Mouse (Mus musculus): ENCODE results near the gene Dclre1c. TPM values are rescaled to one million over a fixed set of nuclear protein-coding genes. Genes with fewer than 3 reads are reported as not detected.
"Not testable (repeated sequence)": the region's sequence is repeated elsewhere in the genome, so short reads cannot be mapped to it uniquely, and the experiment has no call there.

Dclre1c gene
- total RNA-seq (2021): 10 to 100 TPM; 13.5 to 14.8 TPM

- DNase-seq: peak; percentile 87 to 88
These were observed at the start of gene Dclre1c for GRCm38 (mm10) chr2:3423841-3424578. Gene Dclre1c (plus strand): TSS chr2:3424131.

- no peak for DNase-seq
These were observed 36.6 kb upstream of the Dclre1c start for GRCm38 (mm10) chr2:3387105-3387860.

- no peak for DNase-seq
These were observed 32.0 kb upstream of the Dclre1c start for GRCm38 (mm10) chr2:3391945-3392344.

- not testable (repeated sequence) for DNase-seq
These were observed 26.8 kb upstream of the Dclre1c start, which contains the start of gene Olah for GRCm38 (mm10) chr2:3397110-3397509. Gene Olah (minus strand): TSS chr2:3397210.

DNA sequence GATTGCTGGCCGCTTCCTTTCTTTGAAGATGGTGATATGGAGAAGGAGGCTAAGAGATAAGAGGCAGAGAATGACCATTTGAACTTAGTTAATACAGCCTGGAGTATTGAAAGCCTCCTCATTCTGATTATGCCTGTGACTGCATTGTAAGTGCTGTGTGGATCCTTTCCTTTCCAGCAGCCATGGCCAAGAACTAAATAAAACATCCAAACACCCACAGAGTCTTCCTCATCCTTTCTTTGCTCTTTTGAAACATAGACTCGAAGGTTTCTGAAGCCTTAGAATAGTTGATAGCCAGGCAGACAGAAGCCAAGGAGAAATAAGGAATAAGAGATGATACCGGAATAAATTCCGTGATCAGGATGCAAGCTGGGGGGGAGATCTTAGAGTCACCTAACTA, 17.9 kb upstream of the Dclre1c start:
- DNase-seq: no peak

DNA sequence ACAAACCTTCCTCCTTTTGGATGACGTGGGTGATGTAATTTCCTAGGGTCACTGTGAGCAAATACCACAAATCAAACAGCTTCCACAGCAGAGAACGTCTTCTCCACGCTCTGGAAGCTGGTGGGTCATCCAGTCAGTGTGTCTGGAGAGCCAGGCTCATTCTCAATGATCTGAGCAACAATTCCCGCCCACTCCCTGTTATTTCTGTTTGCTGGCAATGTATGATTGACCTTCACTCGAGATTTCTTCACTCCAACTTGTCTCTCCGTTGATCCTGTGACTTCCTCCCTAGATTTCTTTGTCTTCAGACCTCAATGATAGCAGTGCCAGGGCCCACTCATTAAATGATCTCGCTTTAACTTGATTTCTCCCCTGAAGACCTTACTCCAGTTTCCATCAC, 16.2 kb upstream of the Dclre1c start:
- no peak for DNase-seq

- DNase-seq: peak; percentile 38 to 55
These were observed 9.7 kb upstream of the Dclre1c start for GRCm38 (mm10) chr2:3414241-3414640.

DNA sequence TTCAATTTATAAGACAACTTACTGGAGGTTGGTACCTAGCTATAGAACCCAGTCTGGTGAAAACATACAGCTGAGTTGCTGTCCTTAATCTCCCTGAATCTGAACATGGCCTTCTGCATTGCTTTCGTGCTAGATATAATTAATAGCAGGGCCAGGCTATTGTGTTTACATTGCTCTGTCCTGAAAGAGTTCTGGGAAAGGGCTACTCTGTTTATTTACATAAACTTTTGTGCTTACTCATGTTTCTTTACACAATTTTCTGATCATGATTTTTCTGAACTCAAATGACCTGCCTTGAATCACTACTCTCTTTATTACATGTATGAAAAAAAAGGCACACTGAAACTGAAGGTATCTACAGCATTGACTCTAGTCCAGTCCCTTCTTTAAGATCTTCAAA, 8.3 kb upstream of the Dclre1c start:
- DNase-seq: no peak

DNA sequence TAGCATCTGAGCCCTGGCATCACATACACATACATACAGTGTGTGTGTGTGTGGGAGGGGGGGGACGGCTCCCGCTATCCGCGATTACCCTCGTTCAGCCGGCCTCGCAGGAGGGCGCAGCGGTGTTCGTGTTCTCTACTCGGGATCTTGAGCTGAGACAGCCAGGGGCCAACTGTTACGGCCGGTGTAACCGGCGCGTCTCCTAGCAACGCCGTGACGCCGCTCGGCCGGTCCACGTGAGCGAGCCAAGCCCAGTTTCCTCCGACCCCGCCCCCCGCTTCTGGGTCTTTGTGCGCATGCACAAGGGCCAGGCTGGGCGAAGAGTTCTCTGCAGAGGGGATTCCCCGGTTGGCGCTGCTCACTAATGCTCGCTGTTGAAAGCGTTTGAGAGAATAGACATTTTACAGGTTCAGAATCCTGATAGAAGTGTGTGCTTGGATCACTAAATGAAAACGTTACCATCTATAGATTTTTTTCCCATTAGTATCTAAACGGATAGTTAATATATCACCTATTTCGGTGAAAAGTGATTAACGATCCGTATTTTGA, 5.0 kb upstream of the Dclre1c start:
- peak; percentile 93 to 94 for DNase-seq

- DNase-seq: no peak
These were observed 3.8 kb upstream of the Dclre1c start for GRCm38 (mm10) chr2:3420157-3420556.

- DNase-seq: no peak
These were observed 1.4 kb upstream of the Dclre1c start, which contains the start of gene Meig1 for GRCm38 (mm10) chr2:3422548-3422947. Gene Meig1 (minus strand): TSS chr2:3422648.

GRCm38 (mm10) chr2:3424579-3424910, 614 bp downstream of the Dclre1c start:
- no peak for DNase-seq

DNA sequence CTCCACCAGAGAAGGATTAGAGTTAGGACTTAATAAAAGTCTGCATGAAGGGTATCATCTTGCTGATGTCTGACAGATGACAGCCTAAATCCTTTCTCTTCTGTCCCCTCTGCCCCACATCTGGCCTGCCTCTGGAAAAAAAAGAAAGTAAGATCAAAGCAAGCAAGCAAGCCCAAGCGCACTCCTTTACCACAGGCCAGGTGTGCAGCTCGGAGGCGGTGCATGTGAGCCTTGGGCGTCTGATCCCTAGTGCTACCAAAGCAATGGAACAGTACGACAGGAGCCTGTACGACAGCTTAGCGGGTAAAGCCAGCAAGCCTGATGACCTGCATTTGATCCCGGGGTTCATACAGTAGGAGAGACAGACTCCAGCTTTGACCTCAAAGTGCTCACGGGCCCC, 7.0 kb downstream of the Dclre1c start:
- no peak for DNase-seq

GRCm38 (mm10) chr2:3435369-3436061, 11.6 kb downstream of the Dclre1c start:
- no peak for DNase-seq

- DNase-seq: no peak
These were observed 14.0 kb downstream of the Dclre1c start for GRCm38 (mm10) chr2:3437956-3438355.

DNA sequence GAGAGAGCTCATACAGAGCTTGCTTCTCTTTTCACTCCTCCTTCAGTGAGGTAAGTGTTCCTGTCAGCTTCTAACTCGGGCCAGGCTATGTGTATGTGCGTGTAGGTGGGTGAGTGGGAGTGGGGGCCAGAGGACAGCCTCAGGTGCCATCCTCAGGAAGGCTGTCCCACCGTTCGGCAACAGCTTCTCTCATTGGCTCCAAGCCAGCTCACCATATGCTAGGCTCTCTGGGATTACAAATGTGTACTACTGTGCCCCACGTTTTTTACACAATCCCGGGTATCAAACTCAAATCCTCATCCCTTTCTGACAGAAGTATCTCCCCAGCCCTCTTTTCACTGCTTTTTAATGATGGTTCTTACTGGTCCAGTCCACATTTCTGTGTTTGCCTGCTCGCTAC, 20.3 kb downstream of the Dclre1c start:
- DNase-seq: peak in 1 of 2 experiments; percentile 50

DNA sequence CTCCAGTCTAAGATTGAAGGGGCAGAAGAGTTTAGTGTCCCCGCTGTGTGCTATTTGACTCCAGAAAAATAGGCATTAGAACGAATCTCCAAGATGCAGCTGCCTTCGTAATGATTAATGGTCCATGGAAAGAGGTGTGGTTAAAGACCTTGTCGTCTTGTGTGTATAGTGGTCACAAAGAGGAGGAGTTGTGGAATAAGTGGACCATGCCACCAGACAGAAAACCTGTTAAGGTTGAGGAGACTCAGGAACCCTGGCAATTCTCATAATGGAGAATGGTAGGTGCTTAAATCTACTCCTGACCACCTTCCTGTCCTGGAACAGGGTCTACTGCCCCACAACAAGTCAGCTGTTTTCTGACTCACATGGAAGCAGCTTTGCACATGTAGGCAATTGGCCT, 22.1 kb downstream of the Dclre1c start:
- no peak for DNase-seq

GRCm38 (mm10) chr2:3449431-3449830, 25.5 kb downstream of the Dclre1c start:
- peak; percentile 11 to 16 for DNase-seq

DNA sequence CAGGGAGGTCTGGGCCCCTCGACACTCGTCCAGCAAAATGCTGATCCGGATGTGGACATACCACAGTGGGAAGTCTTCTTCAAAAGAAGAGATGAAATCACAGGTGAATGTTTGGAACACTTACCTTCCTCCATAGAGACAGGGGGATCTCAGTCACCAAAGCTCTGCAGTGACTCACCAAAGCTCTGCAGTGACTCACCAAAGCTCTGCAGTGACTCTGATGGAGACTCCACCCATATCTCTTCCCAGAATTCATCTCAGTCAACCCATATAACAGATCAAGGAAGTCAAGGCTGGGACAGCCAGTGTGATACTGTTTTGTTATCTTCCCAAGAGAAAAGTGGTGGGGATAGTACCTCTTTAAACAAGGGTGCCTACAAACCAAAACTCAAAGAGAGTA, 29.2 kb downstream of the Dclre1c start:
- no peak for DNase-seq

DNA sequence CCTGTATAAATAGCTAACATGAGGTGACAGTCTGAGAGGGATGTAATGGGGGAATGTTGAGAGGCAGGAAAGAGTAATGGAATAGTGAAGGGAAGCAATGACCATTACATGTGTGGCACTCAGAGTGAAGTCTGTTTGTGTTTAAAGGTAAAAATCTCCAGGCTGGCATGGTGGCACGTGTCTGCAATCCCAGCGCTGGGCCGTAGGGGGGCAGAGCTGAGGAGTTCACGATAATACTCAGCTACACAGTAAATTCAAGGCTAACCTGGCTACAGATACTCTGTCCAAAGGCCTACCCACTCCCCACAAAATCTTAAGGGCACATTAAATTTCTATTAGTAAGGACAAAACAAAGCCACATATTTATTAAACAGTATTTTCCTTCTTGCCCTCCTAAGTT, 32.7 kb downstream of the Dclre1c start:
- no peak for DNase-seq

- DNase-seq: no peak
These were observed 50.0 kb downstream of the Dclre1c start for GRCm38 (mm10) chr2:3473891-3474290.

GRCm38 (mm10) chr2:3474361-3474805, 50.5 kb downstream of the Dclre1c start:
- peak; percentile 54 to 64 for DNase-seq

GRCm38 (mm10) chr2:3474861-3475283, 50.9 kb downstream of the Dclre1c start, which contains the start of gene Suv39h2:
Gene Suv39h2 (minus strand): TSS chr2:3475031.
- DNase-seq: peak; percentile 96

Data from layer of hippocampus, postnatal 36 days (tissue).